Mouse (Mus musculus) G1E (cell line): Measurements from ENCODE around the gene Emc1. TPM values are rescaled to one million over a fixed set of nuclear protein-coding genes. Genes with fewer than 3 reads are reported as not detected.

Experiments
- ATAC-seq: 2 replicates; pipeline ENCODE4 v1.8.0; 2016; ENCODE audit warnings: mild to moderate bottlenecking; ENCODE audit not compliant: insufficient number of reproducible peaks, poor library complexity, low FRiP score, severe bottlenecking; ENCODE audit errors: extremely low read depth
- DNase-seq: peaks from one replicate; pipeline ENCODE4 v3.0.0; 2012; ENCODE audit warnings: low spot score
- H3K27me3 ChIP-seq: 2 replicates; pipeline ENCODE4 v1.6.1; 2012; ENCODE audit warnings: mild to moderate bottlenecking, low read length, inconsistent platforms; ENCODE audit not compliant: insufficient read depth
- H3K36me3 ChIP-seq: replicated peaks from 2 replicates; pipeline ENCODE3; 2012; ENCODE audit warnings: mild to moderate bottlenecking, inconsistent platforms
- H3K4me1 ChIP-seq: 2 replicates; pipeline ENCODE4 v1.6.1; 2012; ENCODE audit warnings: low read depth, low read length, inconsistent platforms, mixed read lengths; ENCODE audit not compliant: insufficient read depth
- H3K4me3 ChIP-seq: 2 replicates; pipeline ENCODE4 v1.5.1; 2012; ENCODE audit warnings: low read depth, mild to moderate bottlenecking, inconsistent platforms, low read length, moderate library complexity, mixed read lengths
- H3K9me3 ChIP-seq: replicated peaks from 2 replicates; pipeline ENCODE4 v1.6.1; 2012; ENCODE audit warnings: inconsistent platforms
- CTCF ChIP-seq: IDR thresholded peaks from 2 replicates; pipeline ENCODE4 v1.5.1; 2012; ENCODE audit warnings: low read depth, low read length, inconsistent platforms, mixed read lengths
- GATA1 ChIP-seq: IDR thresholded peaks from 2 replicates; pipeline ENCODE4 v1.6.1; 2012; ENCODE audit warnings: borderline replicate concordance, low read length, inconsistent platforms, mixed read lengths
- GATA2 ChIP-seq: IDR thresholded peaks from 2 replicates; pipeline ENCODE4 v1.6.1; 2012; ENCODE audit warnings: low read depth, low read length, inconsistent platforms, borderline replicate concordance
- POLR2AphosphoS5 ChIP-seq: IDR thresholded peaks from 2 replicates; pipeline ENCODE4 v1.6.1; 2012; ENCODE audit warnings: low read depth, low read length, inconsistent platforms; ENCODE audit not compliant: insufficient replicate concordance
- TAL1 ChIP-seq: conservative IDR thresholded peaks from 2 replicates; pipeline ENCODE4 v1.6.1; 2012; ENCODE audit warnings: low read depth, low read length, inconsistent platforms, mixed read lengths
- polyA plus RNA-seq: library from polyadenylated mRNA; stranded (reverse); fragments of >175 nt; gene quantifications from 2 replicates; pipeline ENCODE4 v1.2.3, GENCODE M21; 2012
- total RNA-seq, 2 experiments: library from RNA; stranded (forward) in 1 of 2; stranded (reverse) in 1 of 2; fragments of 200-1000 nt in 1 of 2; fragments of >200 nt in 1 of 2; fragmentation: Nextera tagmentation in 1 of 2; gene quantifications; 2 replicates each; pipeline ENCODE4 v1.2.3; 2014 to 2017

The Emc1 gene
- total RNA-seq (2014; fragmentation: Nextera tagmentation) = 21.4 and 26.9 TPM in 2 replicates
- total RNA-seq (2017) = 20.3 and 20.8 TPM in 2 replicates
- 5.3 and 9.4 TPM in 2 replicates for polyA plus RNA-seq

GRCm38 (mm10) chr4:139351931-139352711 is at the start of gene Emc1, which contains the start of the genes Mrto4 and Ubr4:
Emc1 (plus strand) TSS chr4:139352587.
Mrto4 (minus strand) TSS chr4:139352576.
Ubr4 (plus strand) TSS chr4:139352609.
- no peaks in the 10 kb centered on the region for H3K27me3 ChIP-seq
- peak; percentile 93 for DNase-seq
- no peak for TF ChIP-seq TAL1
- no peak for TF ChIP-seq CTCF
- peak; percentile 85 for ATAC-seq
- peak within 1 kb of the TSS; percentile 83 for H3K4me3 ChIP-seq
- H3K4me1 ChIP-seq = peaks cover 66% of the 10 kb centered on the region
- H3K36me3 ChIP-seq = peaks cover 73% of the 10 kb centered on the region
- H3K9me3 ChIP-seq = no peaks in the 10 kb centered on the region

GRCm38 (mm10) chr4:139305521-139305920 is 46.9 kb upstream of the Emc1 start:
- no peak for DNase-seq
- TF ChIP-seq GATA1 (no peak), POLR2AphosphoS5 (no peak), GATA2 (no peak), CTCF (no peak), TAL1 (no peak)
- Histone ChIP-seq H3K27me3 (no peaks in the 10 kb centered on the region), H3K4me1 (peaks cover 31% of the 10 kb centered on the region), H3K4me3 (no peak overlapping the region), H3K36me3 (peaks cover 66% of the 10 kb centered on the region), H3K9me3 (no peaks in the 10 kb centered on the region)
- ATAC-seq = no peak

- ATAC-seq (no peak), DNase-seq (no peak)
- Histone ChIP-seq H3K4me3 (no peak overlapping the region), H3K27me3 (no peaks in the 10 kb centered on the region), H3K4me1 (peaks cover 50% of the 10 kb centered on the region), H3K9me3 (no peaks in the 10 kb centered on the region), H3K36me3 (peaks cover 44% of the 10 kb centered on the region)
- TF ChIP-seq GATA2 = no peak
- TF ChIP-seq GATA1 = no peak
- no peak for TF ChIP-seq POLR2AphosphoS5
- TF ChIP-seq CTCF = no peak
- no peak for TF ChIP-seq TAL1
Measured at GRCm38 (mm10) chr4:139307916-139308315, 44.5 kb upstream of the Emc1 start.

- Histone ChIP-seq H3K4me3 (peak overlapping the region; percentile 94), H3K9me3 (no peaks in the 10 kb centered on the region), H3K27me3 (no peaks in the 10 kb centered on the region), H3K4me1 (peaks cover 50% of the 10 kb centered on the region), H3K36me3 (peaks cover 45% of the 10 kb centered on the region)
- TF ChIP-seq GATA2 = no peak
- TF ChIP-seq CTCF = 0 out of 2 replicates have a peak, but pooled peaks have one; percentile 5
- ATAC-seq (no peak), DNase-seq (no peak)
Measured at GRCm38 (mm10) chr4:139309651-139310050, 42.7 kb upstream of the Emc1 start.

GRCm38 (mm10) chr4:139310171-139310898 is 42.1 kb upstream of the Emc1 start, which contains the start of the genes Pqlc2 and Akr7a5:
Pqlc2 (minus strand) TSS chr4:139310708.
Akr7a5 (plus strand) TSS chr4:139310744.
- H3K27me3 ChIP-seq = no peaks in the 10 kb centered on the region
- H3K4me3 ChIP-seq = peak within 1 kb of the TSS; percentile 94
- peaks cover 50% of the 10 kb centered on the region for H3K4me1 ChIP-seq
- H3K36me3 ChIP-seq = peaks cover 45% of the 10 kb centered on the region
- no peaks in the 10 kb centered on the region for H3K9me3 ChIP-seq
- ATAC-seq = peak; percentile 42; the same call in 1 of the 2 replicates
- TF ChIP-seq POLR2AphosphoS5 (no peak), GATA2 (no peak), GATA1 (no peak), CTCF (no peak), TAL1 (no peak)
- DNase-seq = peak; percentile 94
